Mouse (Mus musculus) frontal cortex, adult 2 months (tissue): ENCODE data around the gene Ces3a. TPM values are rescaled to one million over a fixed set of nuclear protein-coding genes. Genes with fewer than 3 reads are reported as not detected.
"Not testable (repeated sequence)": the region's sequence is repeated elsewhere in the genome, so short reads cannot be mapped to it uniquely, and the experiment has no call there.

Experiments
- DNase-seq, 2 experiments: peaks; one replicate each; pipeline ENCODE4 v3.0.0; 2022; ENCODE audit warnings: low spot score in 1 of 2; ENCODE audit errors: extremely low spot score in 1 of 2
- polyA plus RNA-seq: library from polyadenylated mRNA; depleted of rRNA; stranded (reverse); fragments of >200 nt; gene quantifications from 2 replicates; pipeline ENCODE4 v1.2.3, GENCODE M21; 2012; rRNA removed

The Ces3a gene
- polyA plus RNA-seq: not detected in 2 replicates

GRCm38 (mm10) chr8:105048371-105048854 is at the start of gene Ces3a:
TSS of gene Ces3a (plus strand) at chr8:105048601.
- no peak for DNase-seq

GRCm38 (mm10) chr8:104999183-104999582 is 49.2 kb upstream of the Ces3a start:
- DNase-seq: no peak

DNA sequence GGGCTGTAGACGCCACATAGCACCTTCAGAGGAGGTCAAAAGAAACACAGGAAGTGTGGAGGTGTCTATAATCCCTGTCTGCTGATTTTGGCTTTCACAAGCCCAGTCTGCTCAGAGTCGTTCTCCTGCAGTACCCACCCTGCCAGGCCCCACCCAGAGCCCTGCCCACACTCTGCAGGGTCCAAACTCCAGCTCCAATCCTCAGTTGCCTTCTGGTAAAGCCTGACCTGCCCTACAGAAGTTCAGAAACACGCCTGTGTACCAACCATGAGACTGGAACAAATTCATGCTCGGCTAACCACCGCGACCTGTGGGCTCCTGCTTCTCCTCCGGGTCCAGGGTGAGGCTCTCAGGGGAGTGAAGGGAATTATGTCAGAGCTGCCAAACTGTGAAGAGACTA is 47.8 kb upstream of the Ces3a start, which contains the start of gene Ces2h:
Gene Ces2h, plus strand, starts transcription at position 268 of the 400 bp plus-strand sequence.
- no peak for DNase-seq

DNA sequence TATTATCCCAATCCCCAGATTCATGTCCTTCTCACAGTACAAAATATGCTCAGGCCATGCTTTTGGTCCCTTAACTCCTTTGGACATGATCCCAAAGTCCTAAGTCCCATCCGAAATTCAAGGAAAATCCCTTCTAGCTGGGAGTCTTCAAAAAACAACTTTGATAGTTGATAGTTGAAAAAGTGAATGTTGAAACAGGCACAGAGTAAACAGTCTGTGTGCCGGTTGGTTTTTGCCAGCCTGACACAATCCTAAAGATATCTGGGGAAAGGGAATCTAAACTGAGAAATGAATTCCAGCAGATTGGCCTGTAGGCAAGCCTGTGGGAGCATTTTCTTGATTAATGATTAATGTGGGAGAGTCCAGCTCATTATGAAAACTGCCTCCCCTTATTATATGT is 38.4 kb upstream of the Ces3a start:
- DNase-seq: no peak

DNA sequence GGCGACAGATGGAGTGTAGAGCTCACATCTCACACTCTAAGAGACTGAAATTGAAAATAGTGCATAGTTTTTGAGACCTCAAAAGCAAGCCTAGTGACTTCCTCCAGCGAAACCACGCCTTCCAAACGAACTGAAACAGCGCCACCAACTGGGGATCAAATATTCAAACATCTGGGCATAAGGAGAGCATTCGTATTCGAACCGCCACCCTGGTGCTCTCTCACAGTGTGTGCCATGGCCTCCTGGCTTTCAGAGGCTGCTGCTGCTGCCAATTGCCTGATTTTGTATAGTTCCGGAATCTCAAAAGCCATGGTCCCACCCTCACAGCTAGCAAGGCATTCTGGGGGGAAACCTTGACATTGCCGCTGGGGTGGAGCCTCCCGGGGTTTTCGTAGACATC is 37.3 kb upstream of the Ces3a start:
- no peak for DNase-seq

DNA sequence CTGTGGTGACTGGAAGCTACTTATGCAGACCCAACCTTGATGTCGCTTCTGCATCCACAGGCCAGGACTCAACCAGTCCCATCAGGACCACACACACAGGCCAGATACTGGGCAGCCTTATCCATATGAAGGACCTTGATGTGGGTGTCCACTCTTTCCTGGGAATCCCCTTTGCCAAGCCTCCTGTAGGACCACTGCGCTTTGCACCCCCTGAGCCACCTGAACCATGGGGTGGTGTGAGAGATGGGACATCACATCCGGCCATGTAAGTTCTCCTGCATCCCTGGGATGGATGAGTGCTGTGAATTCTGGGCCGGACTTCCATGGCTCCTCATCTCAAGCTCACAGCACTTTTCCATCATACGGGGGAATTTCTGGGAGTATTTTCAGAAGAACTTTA is 34.0 kb upstream of the Ces3a start:
- no peak for DNase-seq

DNA sequence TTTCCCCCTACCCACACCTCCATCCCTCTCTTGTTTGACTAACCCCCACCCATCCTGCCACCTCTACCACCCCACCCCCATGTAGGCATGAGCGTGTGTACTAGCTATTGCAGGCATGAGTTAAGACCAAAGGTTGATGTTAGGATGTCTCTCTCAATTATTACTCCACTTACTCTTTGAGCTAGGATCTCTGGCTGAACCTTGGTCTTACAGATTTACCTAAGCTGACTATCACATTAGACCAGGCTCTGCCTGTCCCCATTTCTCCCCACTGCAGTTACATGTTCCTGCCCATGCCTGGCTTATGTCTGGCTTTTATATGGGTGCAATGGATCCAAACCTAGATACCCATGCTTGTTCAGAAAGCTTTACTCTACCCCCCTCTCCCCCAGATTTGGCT is 26.4 kb upstream of the Ces3a start:
- DNase-seq: no peak

- no peak for DNase-seq
Measured at GRCm38 (mm10) chr8:105023087-105023486, 25.3 kb upstream of the Ces3a start.

DNA sequence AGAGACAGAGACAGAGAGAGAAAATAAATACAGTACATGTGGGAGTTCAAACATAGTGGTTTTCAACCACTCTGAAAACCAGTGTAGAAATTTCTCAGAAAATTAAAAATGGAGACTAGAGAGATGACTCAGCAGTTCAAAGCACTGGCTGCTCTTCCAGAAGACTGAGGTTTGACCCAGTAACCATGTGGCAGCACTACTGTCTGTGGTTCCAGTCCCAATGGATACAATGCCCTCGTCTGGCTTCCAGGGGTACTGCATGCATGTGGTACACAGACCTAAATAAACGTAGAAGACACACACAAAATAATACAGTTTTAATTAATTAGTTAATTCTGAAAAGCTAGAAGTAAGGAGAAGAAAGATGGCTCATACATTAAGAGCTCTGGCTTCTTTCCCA is 23.4 kb upstream of the Ces3a start:
- DNase-seq: no peak

GRCm38 (mm10) chr8:105043510-105043909 is 4.9 kb upstream of the Ces3a start:
- DNase-seq: no peak

DNA sequence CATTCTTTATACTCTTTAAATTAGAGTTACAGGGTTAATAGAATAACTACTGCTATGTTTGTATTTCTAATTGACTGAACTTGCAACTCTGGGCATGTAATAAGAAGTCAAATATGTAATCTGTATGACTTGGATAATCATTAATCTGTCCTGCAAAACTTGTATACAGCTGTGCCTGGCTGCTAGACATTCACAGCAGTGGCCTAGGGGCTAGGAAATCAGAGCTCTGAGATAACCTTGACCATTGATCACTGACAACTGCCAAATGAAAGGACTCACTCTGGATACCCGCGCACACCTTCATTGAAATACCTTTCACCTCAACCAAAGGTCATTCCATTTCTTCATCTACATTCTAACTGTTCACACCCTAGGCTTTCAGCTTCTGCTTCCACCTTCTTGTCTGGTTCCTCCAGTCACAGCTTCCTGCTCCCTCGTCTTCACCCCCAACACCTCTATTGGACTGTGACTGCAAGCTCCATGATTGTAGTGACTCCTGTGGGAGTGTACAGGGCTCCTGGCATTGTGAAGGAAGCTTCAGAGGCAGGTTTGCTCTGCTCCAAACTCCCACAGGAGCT is 2.5 kb upstream of the Ces3a start:
- DNase-seq: no peak

DNA sequence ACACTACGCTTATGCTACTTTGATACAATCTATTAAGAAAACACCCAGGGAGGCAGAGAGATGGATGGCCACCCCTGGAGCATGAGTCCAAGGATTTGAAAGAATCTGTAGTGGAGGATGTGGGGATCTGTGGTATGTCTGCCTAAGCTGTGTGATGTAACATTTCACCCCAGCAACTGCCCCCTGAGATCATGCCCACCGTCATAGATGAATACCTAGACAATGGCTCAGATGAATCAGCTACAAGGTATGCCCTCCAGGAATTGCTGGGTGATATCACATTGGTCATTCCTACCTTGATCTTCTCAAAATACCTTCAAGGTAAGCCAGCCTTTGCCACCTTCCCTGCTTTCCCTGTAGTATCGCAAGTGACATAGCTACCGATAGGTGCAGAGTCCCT is 7.8 kb downstream of the Ces3a start:
- DNase-seq: no peak

DNA sequence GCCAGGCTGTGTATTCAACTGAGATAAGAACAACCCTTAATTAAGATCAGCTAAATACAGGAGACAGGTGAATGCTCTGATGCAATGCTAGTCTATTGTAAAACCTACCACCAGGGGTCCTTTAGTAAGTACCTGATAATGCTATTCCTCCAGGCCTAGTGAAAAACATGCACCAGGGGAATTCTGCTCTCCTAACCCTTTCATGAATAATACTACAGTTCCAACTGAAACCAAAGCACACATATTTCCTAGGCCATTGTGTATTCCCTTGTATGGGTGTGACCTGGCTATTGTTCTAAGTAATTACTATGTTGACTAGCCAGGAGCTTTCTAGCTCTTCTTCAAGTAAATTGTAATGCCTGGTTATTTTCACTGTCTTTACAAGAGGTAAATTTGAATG is 11.7 kb downstream of the Ces3a start:
- DNase-seq: no peak

GRCm38 (mm10) chr8:105066761-105067160 is 18.4 kb downstream of the Ces3a start:
- peak in 1 of 2 experiments; percentile 17 for DNase-seq

- DNase-seq: not testable (repeated sequence)
Measured at GRCm38 (mm10) chr8:105067905-105068304, 19.5 kb downstream of the Ces3a start.

DNA sequence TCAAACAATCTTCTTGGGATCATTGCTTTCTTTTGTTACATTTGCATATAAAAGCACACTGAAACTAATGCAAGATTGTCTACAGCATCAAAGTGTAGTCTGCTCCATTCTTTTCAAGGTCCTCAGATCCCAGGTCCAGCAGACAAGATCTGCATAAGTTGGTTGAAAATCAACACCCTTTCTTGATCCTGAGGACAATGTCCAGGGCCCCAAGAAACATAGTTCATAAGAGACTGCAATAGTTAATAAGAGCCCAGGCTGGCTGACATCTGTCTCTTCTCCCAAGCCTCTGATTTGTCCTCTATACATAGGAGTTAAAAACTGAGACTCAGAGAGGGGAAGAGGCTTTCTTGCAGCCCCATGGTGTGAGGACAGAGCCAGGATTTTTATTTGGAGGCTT is 20.6 kb downstream of the Ces3a start:
- no peak for DNase-seq

DNA sequence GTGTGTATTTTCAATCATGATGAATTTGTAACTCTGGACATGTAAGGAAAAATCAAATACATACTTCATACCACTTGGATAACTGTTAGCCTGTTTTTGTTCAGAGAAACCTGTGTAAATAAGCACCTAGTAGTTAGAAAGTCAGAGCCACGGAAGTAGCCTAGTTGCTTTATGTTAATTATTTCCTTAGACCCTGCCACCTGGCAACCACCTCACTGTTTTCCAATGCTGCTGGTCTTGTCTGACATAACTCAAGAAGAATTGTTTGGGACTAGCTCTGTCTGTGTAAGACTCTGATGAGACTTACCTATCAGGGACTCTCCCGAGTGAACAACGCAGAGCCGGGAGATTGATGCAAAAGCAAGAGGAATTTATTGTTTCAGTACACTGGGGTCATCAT is 28.2 kb downstream of the Ces3a start:
- no peak for DNase-seq

- no peak for DNase-seq
Measured at GRCm38 (mm10) chr8:105077071-105077470, 28.7 kb downstream of the Ces3a start.

DNA sequence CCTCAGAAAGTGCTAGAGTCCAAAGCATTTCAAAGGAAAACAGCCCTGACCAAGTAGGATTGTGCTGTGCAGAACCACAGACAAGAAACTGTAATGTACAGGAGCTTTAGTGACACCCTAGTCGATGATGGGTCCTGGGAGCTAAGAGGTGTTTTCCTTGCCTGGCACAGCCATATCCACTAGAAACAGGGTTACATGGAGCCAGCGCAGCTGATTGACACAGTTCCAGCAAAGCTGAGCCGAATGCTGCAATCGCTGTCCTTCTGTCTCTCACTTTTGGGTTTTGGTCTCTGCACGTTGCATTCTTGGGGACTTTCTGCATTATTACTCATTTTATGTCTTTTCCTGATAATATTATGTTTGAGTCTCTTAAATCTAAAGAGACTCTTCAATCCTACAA is 30.2 kb downstream of the Ces3a start:
- DNase-seq: no peak

- DNase-seq: no peak
Measured at GRCm38 (mm10) chr8:105080814-105081336, 32.5 kb downstream of the Ces3a start.

DNA sequence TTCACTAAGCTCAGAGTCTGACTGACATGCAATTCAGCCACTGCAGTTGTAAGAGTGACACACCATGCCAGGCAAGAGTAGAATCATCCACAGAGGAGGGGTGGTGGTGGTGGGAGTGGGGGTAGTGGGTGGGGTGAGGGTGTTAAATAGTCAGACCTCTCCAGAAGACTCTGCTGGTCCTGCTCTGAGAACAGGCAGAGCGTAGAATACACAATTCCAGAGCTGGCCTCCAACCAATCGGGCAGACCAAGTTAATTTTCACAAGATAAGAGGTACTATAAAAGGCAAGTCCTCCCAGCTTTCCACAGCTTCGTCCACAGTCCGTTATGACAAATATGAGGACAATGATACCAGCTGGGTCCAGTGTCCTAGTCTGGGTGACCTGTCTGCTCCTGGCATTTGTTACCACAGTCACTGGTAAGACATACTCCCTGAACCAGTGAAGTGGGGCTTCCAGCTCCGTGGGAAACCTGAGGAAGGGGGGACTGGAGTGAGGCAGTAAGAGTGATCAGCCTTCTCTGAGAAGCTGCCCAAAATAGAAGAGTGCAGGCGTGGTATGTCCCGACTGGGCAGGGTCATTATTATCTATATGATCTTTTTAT is 35.1 kb downstream of the Ces3a start, which contains the start of gene Ces3b:
Gene Ces3b, plus strand, starts transcription at position 305 of the 602 bp plus-strand sequence.
- no peak for DNase-seq

GRCm38 (mm10) chr8:105088166-105088565 is 39.8 kb downstream of the Ces3a start:
- not testable (repeated sequence) for DNase-seq
